Mouse (Mus musculus) kidney, postnatal 0 days (tissue): Measurements from ENCODE around the gene Aox3. TPM values are rescaled to one million over a fixed set of nuclear protein-coding genes. Genes with fewer than 3 reads are reported as not detected.

Source experiments
- ATAC-seq: fragments of 200-750 bp; cut with Nextera tagmentation; replicated peaks from 2 replicates; pipeline ENCODE4 v1.8.0; 2017; ENCODE audit warnings: low read depth, moderate number of reproducible peaks, moderate TSS enrichment, moderate library complexity; ENCODE audit not compliant: low FRiP score
- DNase-seq: peaks from one replicate; pipeline ENCODE4 v3.0.0-alpha.2; 2016; ENCODE audit warnings: low spot score
- H3K27ac ChIP-seq: fragments of 300-500 bp; sonication (generic); 2 replicates; pipeline ENCODE4 v1.5.1; 2014; ENCODE audit warnings: mild to moderate bottlenecking
- H3K27me3 ChIP-seq: fragments of 300-500 bp; sonication (generic); 2 replicates; pipeline ENCODE4 v1.6.1; 2014; ENCODE audit warnings: low read length, mixed read lengths; ENCODE audit not compliant: insufficient read depth
- H3K36me3 ChIP-seq: fragments of 300-500 bp; sonication (generic); 2 replicates; pipeline ENCODE4 v1.6.1; 2014; ENCODE audit warnings: low read length, mixed read lengths; ENCODE audit not compliant: insufficient read depth
- H3K4me1 ChIP-seq: fragments of 300-500 bp; sonication (generic); replicated peaks from 2 replicates; pipeline ENCODE4 v1.6.1; 2014; ENCODE audit warnings: antibody characterized with exemption, low read length, mixed read lengths; ENCODE audit not compliant: insufficient read depth
- H3K4me2 ChIP-seq: fragments of 300-500 bp; sonication (generic); 2 replicates; pipeline ENCODE4 v1.6.1; 2014; ENCODE audit warnings: mild to moderate bottlenecking, low read length, moderate library complexity, mixed read lengths
- H3K4me3 ChIP-seq: fragments of 300-500 bp; sonication (generic); replicated peaks from 2 replicates; pipeline ENCODE4 v1.5.1; 2014; ENCODE audit warnings: low read depth, low read length
- H3K9ac ChIP-seq: fragments of 300-500 bp; sonication (generic); 2 replicates; pipeline ENCODE4 v1.6.1; 2014; ENCODE audit warnings: low read depth, low read length
- H3K9me3 ChIP-seq: fragments of 300-500 bp; sonication (generic); replicated peaks from 2 replicates; pipeline ENCODE4 v1.6.1; 2016; ENCODE audit warnings: low read length, inconsistent platforms, mixed read lengths
- CTCF ChIP-seq: IDR thresholded peaks from 2 replicates; pipeline ENCODE4 v1.5.1; 2016; ENCODE audit warnings: antibody characterized with exemption, low read depth, mild to moderate bottlenecking, moderate library complexity
- WGBS: fragments of 180-500 bp; shearing (Covaris S2); extraction: QIAGEN DNeasy Blood & Tissue Kit; methylation state at CpG from one replicate; pipeline ENCODE4 v1.1.7; 2014; 5-methylcytosine and 5-hydroxymethylcytosine counted together
- polyA plus RNA-seq: library from polyadenylated mRNA; unstranded; fragments of >200 nt; fragmentation: Nextera tagmentation; extraction: Ambion mirVana; gene quantifications from 2 replicates; pipeline ENCODE4 v1.2.1, GENCODE M21; 2015

Aox3 gene
- polyA plus RNA-seq, 1 experiment from 2014 or later: 3.8 TPM

DNA sequence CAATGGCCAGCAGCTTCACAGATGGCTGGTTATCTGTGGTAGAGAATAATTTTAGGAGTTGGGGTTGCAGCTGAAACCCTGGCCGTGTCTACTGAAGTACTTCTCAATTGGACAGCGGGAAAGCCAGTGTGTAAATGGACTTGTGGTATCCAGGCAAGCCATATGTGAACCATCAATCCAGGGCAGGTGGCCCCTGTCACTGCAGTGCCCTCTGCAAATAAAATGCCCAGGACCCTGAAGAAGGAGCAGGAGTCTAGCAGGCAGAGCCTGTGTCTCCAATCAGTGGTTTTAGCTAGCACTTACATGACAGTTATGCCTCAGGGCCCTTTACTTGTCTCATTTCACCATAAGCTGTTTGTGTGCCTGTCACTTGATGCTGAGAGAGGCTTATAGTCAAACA lies 40.5 kb upstream of the Aox3 start:
- H3K9me3 ChIP-seq: no peaks in the 10 kb centered on the region
- no peak overlapping the region for H3K9ac ChIP-seq
- H3K4me1 ChIP-seq: no peaks in the 10 kb centered on the region
- no peaks in the 10 kb centered on the region for H3K36me3 ChIP-seq
- DNase-seq: no peak
- H3K27me3 ChIP-seq: no peaks in the 10 kb centered on the region
- ATAC-seq: no peak
- H3K27ac ChIP-seq: no peak overlapping the region
- WGBS: 33% methylated on average over 2 of the region's 2 CpGs
- H3K4me3 ChIP-seq: no peak overlapping the region
- no peak overlapping the region for H3K4me2 ChIP-seq
- no peak for TF ChIP-seq CTCF

DNA sequence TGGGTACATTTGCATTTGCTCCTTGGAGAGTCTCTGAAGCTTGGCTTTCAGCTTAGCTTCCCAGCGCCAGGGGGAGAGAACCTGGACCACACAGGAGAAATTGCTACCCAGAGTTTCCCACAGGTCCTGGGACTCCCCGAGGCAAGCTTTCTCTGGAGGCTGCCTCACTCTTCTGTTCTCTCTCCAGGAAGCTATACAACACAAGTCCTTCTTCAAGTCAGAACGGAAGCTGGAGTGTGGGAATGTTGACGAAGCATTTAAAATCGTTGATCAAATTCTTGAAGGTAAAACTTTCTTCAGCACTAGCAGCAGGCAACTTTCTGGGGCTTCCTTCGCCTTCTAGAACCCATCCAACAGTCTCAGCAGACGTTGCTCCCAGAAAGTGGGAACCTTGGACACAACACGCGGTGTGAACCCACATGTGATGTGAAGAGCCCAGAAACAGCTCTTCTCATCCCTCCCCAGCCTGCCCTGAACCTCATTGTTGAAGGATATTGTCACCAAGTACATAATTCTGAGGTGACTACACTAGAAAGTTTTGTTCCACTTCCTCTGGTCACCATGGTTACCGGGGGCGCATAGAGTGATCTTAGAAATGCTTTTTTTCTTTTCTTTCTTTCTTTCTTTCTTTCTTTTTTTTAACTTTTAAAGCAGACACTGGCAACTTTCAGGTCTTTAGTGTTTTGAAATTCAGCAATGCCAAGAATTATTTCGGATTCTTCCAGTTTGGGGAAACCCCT lies 39.8 kb upstream of the Aox3 start:
- Histone ChIP-seq H3K9ac (no peak overlapping the region), H3K4me2 (no peak overlapping the region), H3K4me3 (no peak overlapping the region), H3K27ac (no peak overlapping the region), H3K4me1 (no peaks in the 10 kb centered on the region), H3K9me3 (no peaks in the 10 kb centered on the region), H3K36me3 (no peaks in the 10 kb centered on the region), H3K27me3 (no peaks in the 10 kb centered on the region)
- DNase-seq: no peak
- WGBS: 69% methylated on average over 12 of the region's 12 CpGs
- TF ChIP-seq CTCF: no peak
- ATAC-seq: no peak

DNA sequence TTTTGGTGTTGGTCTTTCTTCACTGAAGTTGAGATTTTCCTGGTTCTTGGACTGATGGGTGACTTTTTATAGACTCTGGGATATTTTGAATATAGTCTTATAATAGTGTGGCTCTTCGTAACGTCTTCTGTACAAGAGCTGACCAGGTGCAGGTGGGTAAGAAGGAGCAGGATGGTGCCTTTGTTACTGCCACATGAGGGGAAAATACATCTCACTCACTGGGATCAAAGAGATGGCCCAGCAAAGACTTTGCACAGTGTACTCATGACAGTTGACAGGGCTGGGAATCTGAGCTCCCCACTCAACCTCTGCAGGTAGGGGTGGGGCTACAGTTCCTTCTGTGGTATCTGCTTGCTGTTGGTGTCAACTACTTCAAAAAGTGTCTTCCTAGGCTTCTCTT lies 38.7 kb upstream of the Aox3 start:
- DNase-seq (no peak), ATAC-seq (no peak)
- Histone ChIP-seq H3K27me3 (no peaks in the 10 kb centered on the region), H3K4me2 (no peak overlapping the region), H3K27ac (no peak overlapping the region), H3K9me3 (no peaks in the 10 kb centered on the region), H3K4me1 (no peaks in the 10 kb centered on the region), H3K36me3 (no peaks in the 10 kb centered on the region), H3K4me3 (no peak overlapping the region), H3K9ac (no peak overlapping the region)
- WGBS: 90% methylated on average over 2 of the region's 2 CpGs
- TF ChIP-seq CTCF: no peak

DNA sequence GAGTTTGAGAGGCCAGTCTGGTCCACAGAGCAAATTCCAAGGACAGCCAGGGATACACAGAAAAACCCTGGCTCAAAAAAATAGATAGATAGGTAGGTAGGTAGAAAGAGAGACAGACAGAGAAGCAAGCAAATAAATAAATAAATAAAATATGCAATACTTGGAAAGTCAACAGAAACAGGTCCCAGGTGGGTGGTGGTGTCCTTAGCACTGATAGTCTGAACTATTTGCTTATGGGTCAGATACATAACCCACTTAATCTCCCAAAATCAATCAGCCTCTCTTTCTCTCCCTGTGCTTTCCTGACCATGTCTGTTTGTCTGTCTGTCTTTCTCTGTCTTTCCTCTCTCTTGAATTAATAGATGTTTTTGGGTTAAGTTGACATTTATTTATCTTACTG lies 35.0 kb upstream of the Aox3 start:
- H3K36me3 ChIP-seq: no peaks in the 10 kb centered on the region
- H3K4me2 ChIP-seq: no peak overlapping the region
- no peaks in the 10 kb centered on the region for H3K27me3 ChIP-seq
- DNase-seq (no peak), ATAC-seq (no peak)
- H3K9ac ChIP-seq: no peak overlapping the region
- no peaks in the 10 kb centered on the region for H3K4me1 ChIP-seq
- no peak for TF ChIP-seq CTCF
- no peak overlapping the region for H3K4me3 ChIP-seq
- H3K9me3 ChIP-seq: no peaks in the 10 kb centered on the region
- H3K27ac ChIP-seq: no peak overlapping the region

DNA sequence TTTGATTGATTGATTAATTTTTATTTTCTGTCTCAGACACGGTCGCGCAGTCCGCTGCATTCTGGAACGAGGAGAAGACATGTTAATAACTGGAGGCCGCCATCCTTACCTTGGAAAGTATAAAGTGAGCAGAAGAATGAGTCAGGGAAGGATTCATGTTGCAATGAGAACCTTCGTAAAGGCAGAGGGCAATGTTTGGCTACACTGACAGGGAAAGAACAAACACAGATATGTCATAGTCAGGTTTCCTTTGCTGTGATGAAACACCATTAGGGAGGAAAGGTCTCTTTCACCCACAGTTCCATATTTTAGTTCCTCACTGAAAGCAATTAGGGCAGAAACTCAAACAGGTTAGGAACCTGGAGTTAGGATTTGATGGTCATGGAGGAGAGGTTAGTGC lies 34.5 kb upstream of the Aox3 start:
- 76% methylated on average over 7 of the region's 7 CpGs for WGBS
- no peak for TF ChIP-seq CTCF

GRCm38 (mm10) chr1:58079689-58080088 lies 33.2 kb upstream of the Aox3 start:
- Histone ChIP-seq H3K9me3 (no peaks in the 10 kb centered on the region), H3K9ac (no peak overlapping the region)
- no peak for DNase-seq

More for the DNA sequence above, 34.5 kb upstream of the Aox3 start:
- H3K4me2 ChIP-seq: no peak overlapping the region
- H3K27ac ChIP-seq: no peak overlapping the region
- no peaks in the 10 kb centered on the region for H3K36me3 ChIP-seq
- DNase-seq (no peak), ATAC-seq (no peak)
- H3K4me3 ChIP-seq: no peak overlapping the region
- H3K27me3 ChIP-seq: no peaks in the 10 kb centered on the region
- H3K9ac ChIP-seq: no peak overlapping the region
- no peaks in the 10 kb centered on the region for H3K4me1 ChIP-seq
- no peaks in the 10 kb centered on the region for H3K9me3 ChIP-seq

DNA sequence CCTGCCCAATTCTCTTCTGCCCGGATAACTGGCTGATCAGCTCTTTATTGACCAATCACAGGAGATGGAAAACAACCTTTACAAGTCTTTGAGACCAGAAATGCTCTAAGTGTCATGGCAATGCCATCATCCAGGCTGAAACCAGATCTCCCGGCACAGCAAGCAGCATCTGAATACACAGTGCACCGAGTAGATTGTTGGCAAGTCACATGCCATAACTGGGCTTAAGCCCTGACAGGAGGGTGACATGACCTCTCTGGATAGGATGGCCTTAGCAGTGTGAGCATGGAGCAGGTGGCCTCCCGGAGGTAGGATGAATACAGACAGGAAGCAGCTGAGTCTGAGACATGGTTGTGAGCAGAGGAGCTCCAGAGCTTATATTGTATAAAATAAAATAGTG lies 32.5 kb upstream of the Aox3 start:
- H3K9me3 ChIP-seq: no peaks in the 10 kb centered on the region
- ATAC-seq: no peak
- WGBS: 75% methylated on average over 4 of the region's 4 CpGs
- DNase-seq: no peak
- no peak overlapping the region for H3K4me3 ChIP-seq
- no peak overlapping the region for H3K4me2 ChIP-seq
- H3K27me3 ChIP-seq: no peaks in the 10 kb centered on the region
- TF ChIP-seq CTCF: no peak
- no peaks in the 10 kb centered on the region for H3K4me1 ChIP-seq
- H3K36me3 ChIP-seq: no peaks in the 10 kb centered on the region
- H3K27ac ChIP-seq: no peak overlapping the region
- H3K9ac ChIP-seq: no peak overlapping the region

More at GRCm38 (mm10) chr1:58079689-58080088, 33.2 kb upstream of the Aox3 start:
- H3K4me3 ChIP-seq: no peak overlapping the region
- no peak overlapping the region for H3K4me2 ChIP-seq
- H3K36me3 ChIP-seq: no peaks in the 10 kb centered on the region
- no peak overlapping the region for H3K27ac ChIP-seq
- 95% methylated on average over 5 of the region's 5 CpGs for WGBS
- ATAC-seq: no peak
- TF ChIP-seq CTCF: peak; percentile 13; the same call in 1 of the 2 replicates
- no peaks in the 10 kb centered on the region for H3K4me1 ChIP-seq
- no peaks in the 10 kb centered on the region for H3K27me3 ChIP-seq
